Comparison of ENCODE assay signal across 8 mouse cellular contexts in the genomic region with DNA sequence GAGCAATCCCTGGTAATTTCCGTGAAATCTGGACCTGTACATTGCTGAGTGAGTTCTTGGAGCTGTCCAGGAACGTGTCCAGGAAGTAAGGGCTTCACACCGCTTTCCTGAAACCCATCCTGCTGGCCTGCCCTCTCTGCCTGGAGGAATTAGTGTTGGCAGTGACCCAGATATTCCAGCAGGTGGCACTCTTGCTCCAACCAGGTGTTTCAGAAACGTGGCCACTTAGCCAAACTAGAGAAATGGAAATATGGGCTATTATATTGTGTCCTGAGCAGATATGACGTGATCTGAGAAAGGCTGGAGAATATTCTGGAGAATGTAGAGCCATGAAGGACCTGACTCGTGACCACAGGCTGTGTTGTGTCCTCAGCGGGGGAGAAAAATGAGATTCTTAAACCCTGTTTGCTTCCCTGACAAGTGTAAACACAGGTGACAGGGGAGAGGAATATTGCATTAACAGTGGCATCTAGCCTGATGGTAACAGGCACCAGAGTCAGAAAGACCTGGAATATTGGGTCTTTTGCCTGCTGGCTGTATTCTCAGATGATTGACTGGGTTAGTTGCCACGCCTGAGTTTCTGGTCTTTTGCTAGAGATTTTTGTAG.
DNase-seq lines count a peak whose midpoint lies in the region; ATAC-seq lines count a peak whose summit lies in the region.

No protein-coding gene starts in this region.

- no peaks in the 10 kb centered on the region for H3K79me2 ChIP-seq in macrophage (ENCODE audit: inconsistent target)

- H3K9me3 ChIP-seq in hindbrain, embryonic 16.5 days (ENCODE audit: control insufficient read depth, low read length), result no peaks in the 10 kb centered on the region

- WGBS in hindbrain, embryonic 16.5 days, result 23% methylated on average over 8 of the region's 8 CpGs
- 26% methylated on average over 8 of the region's 8 CpGs for WGBS in macrophage (ENCODE audit: missing documents)

- DNase-seq in T-cell, adult 2 months (ENCODE audit: low spot score), result peak; percentile 73
- peak; percentile 90 to 92 for DNase-seq in cerebellum, postnatal 14 days
- DNase-seq in frontal cortex, postnatal 36 days (ENCODE audit: low spot score in 2 of 2), result peak; percentile 82 to 85
- peak; percentile 74 to 82 for DNase-seq in layer of hippocampus, postnatal 36 days
- DNase-seq in right cerebral cortex, adult 18-20 months, result peak; percentile 75
- DNase-seq in urinary bladder, adult 2 months (ENCODE audit: low spot score), result peak; percentile 64

- H3K27ac ChIP-seq in hindbrain, embryonic 16.5 days (ENCODE audit: low read depth, low read length), result no peak overlapping the region
- peak overlapping the region; percentile 98 for H3K27ac ChIP-seq in macrophage

- peaks cover 6% of the 10 kb centered on the region for H3K4me1 ChIP-seq in hindbrain, embryonic 16.5 days (ENCODE audit: control insufficient read depth, insufficient read depth, low read depth, low read length)

- H3K27me3 ChIP-seq in hindbrain, embryonic 16.5 days (replicated peaks; ENCODE audit: control insufficient read depth, insufficient read depth, low read length), result no peaks in the 10 kb centered on the region

- no peaks in the 10 kb centered on the region for H3K36me3 ChIP-seq in hindbrain, embryonic 16.5 days (ENCODE audit: control insufficient read depth, insufficient read depth, low read length)
- H3K36me3 ChIP-seq in macrophage (ENCODE audit: inconsistent target), result no peaks in the 10 kb centered on the region

- no peak overlapping the region for H3K9ac ChIP-seq in hindbrain, embryonic 16.5 days (ENCODE audit: low read depth, low read length)

- no peak overlapping the region for H3K4me2 ChIP-seq in hindbrain, embryonic 16.5 days (ENCODE audit: low read length)

- ATAC-seq in hindbrain, embryonic 16.5 days, result peak; percentile 79

- H3K4me3 ChIP-seq in hindbrain, embryonic 16.5 days (ENCODE audit: low read length), result no peak overlapping the region
- H3K4me3 ChIP-seq in macrophage (ENCODE audit: inconsistent target), result no peak overlapping the region
